ENCODE assay signal across 15 mouse cellular contexts in genomic region chr5:149427277-149428060, GRCm38 (mm10). TPM values are rescaled to one million over a fixed set of nuclear protein-coding genes. Genes with fewer than 3 reads are reported as not detected.
DNase-seq lines count a peak whose midpoint lies in the region; ATAC-seq and TF ChIP-seq lines count a peak whose summit lies in the region.
"Had no signal": no experiment of that assay in that cellular context is flagged by ENCODE, and none has a peak within 500 bp of the region (broad histone marks: within the 10 kb centered on the region; RNA-seq: fewer than 3 reads in every experiment).

No protein-coding gene starts in this region.

- no peak overlapping the region for H3K4me3 ChIP-seq in forebrain, embryonic 10.5 days
- H3K4me3 ChIP-seq in forebrain, postnatal 0 days (ENCODE audit: low read depth, low read length), result no peak overlapping the region
- H3K4me3 ChIP-seq in midbrain, embryonic 11.5 days (ENCODE audit: low read depth, low read length), result no peak overlapping the region
- H3K4me3 ChIP-seq in midbrain, postnatal 0 days (ENCODE audit: low read depth, low read length), result no peak overlapping the region
- no peak overlapping the region for H3K4me3 ChIP-seq in limb, embryonic 10.5 days
- H3K4me3 ChIP-seq in cerebellum, adult 2 months (replicated peaks; ENCODE audit: insufficient read depth, low read depth, low read length), result no peak overlapping the region
- H3K4me3 ChIP-seq: erythroblast, embryonic 14.5 days; limb, embryonic 12.5 days had no signal

- H3K9ac ChIP-seq in forebrain, postnatal 0 days, result no peak overlapping the region
- no peak overlapping the region for H3K9ac ChIP-seq in midbrain, embryonic 11.5 days (ENCODE audit: low read length)
- no peak overlapping the region for H3K9ac ChIP-seq in midbrain, postnatal 0 days (replicated peaks; ENCODE audit: low read length, poor library complexity, severe bottlenecking)

- H3K4me1 ChIP-seq in forebrain, embryonic 10.5 days, result peaks cover 20% of the 10 kb centered on the region
- 0 out of 2 replicates have a peak, but pooled peaks cover 13% of the 10 kb centered on the region for H3K4me1 ChIP-seq in forebrain, postnatal 0 days (ENCODE audit: insufficient read depth)
- H3K4me1 ChIP-seq in midbrain, embryonic 11.5 days (ENCODE audit: control insufficient read depth, insufficient read depth, low read length), result peaks cover 14% of the 10 kb centered on the region
- H3K4me1 ChIP-seq in midbrain, postnatal 0 days (ENCODE audit: insufficient read depth, low read length), result peaks cover 10% of the 10 kb centered on the region; the same call in 1 of the 2 replicates
- peaks cover 22% of the 10 kb centered on the region for H3K4me1 ChIP-seq in limb, embryonic 10.5 days
- H3K4me1 ChIP-seq in cerebellum, adult 2 months (ENCODE audit: control insufficient read depth, insufficient read depth, low read length), result peaks cover 8% of the 10 kb centered on the region

- H3K4me2 ChIP-seq in forebrain, postnatal 0 days (ENCODE audit: low read depth), result no peak overlapping the region
- no peak overlapping the region for H3K4me2 ChIP-seq in midbrain, embryonic 11.5 days
- no peak overlapping the region for H3K4me2 ChIP-seq in midbrain, postnatal 0 days (ENCODE audit: low read depth, low read length, poor library complexity, severe bottlenecking)

- no peak for TF ChIP-seq CTCF in forebrain, postnatal 0 days (IDR thresholded peaks at IDR 0.05; ENCODE audit: low read depth)
- TF ChIP-seq CTCF in midbrain, postnatal 0 days (IDR thresholded peaks at IDR 0.05), result no peak
- TF ChIP-seq CTCF in cerebellum, adult 2 months (IDR thresholded peaks at IDR 0.05; ENCODE audit: borderline replicate concordance, insufficient read depth, low read depth, low read length), result no peak

- no peaks in the 10 kb centered on the region for H3K27me3 ChIP-seq in forebrain, embryonic 10.5 days (ENCODE audit: poor library complexity, severe bottlenecking)
- no peaks in the 10 kb centered on the region for H3K27me3 ChIP-seq in forebrain, postnatal 0 days (ENCODE audit: insufficient read depth, low read length)
- H3K27me3 ChIP-seq in midbrain, embryonic 11.5 days (ENCODE audit: control insufficient read depth, insufficient read depth, low read length), result no peaks in the 10 kb centered on the region
- no peaks in the 10 kb centered on the region for H3K27me3 ChIP-seq in midbrain, postnatal 0 days (ENCODE audit: insufficient read depth, low read length)
- no peaks in the 10 kb centered on the region for H3K27me3 ChIP-seq in limb, embryonic 10.5 days (ENCODE audit: low read depth, poor library complexity, severe bottlenecking)
- H3K27me3 ChIP-seq in cerebellum, adult 2 months (ENCODE audit: control insufficient read depth, insufficient read depth, low read length), result no peaks in the 10 kb centered on the region
- H3K27me3 ChIP-seq: limb, embryonic 12.5 days had no signal

- no peak for ATAC-seq in forebrain, postnatal 0 days
- no peak for ATAC-seq in midbrain, embryonic 11.5 days (ENCODE audit: low FRiP score)
- ATAC-seq in midbrain, postnatal 0 days (ENCODE audit: low FRiP score), result no peak

- 0 out of 2 replicates have a peak, but pooled peaks cover 2% of the 10 kb centered on the region for H3K36me3 ChIP-seq in forebrain, embryonic 10.5 days (replicated peaks)
- no peaks in the 10 kb centered on the region for H3K36me3 ChIP-seq in forebrain, postnatal 0 days (ENCODE audit: insufficient read depth)
- no peaks in the 10 kb centered on the region for H3K36me3 ChIP-seq in midbrain, embryonic 11.5 days (ENCODE audit: control insufficient read depth, insufficient read depth, low read length)
- no peaks in the 10 kb centered on the region for H3K36me3 ChIP-seq in midbrain, postnatal 0 days (ENCODE audit: insufficient read depth, low read length)
- H3K36me3 ChIP-seq in limb, embryonic 10.5 days, result no peaks in the 10 kb centered on the region
- H3K36me3 ChIP-seq: limb, embryonic 12.5 days had no signal

- peak overlapping the region; percentile 85 for H3K27ac ChIP-seq in forebrain, embryonic 10.5 days
- no peak overlapping the region for H3K27ac ChIP-seq in forebrain, postnatal 0 days (ENCODE audit: low read depth, low read length)
- peak overlapping the region; percentile 71; the same call in 1 of the 2 replicates for H3K27ac ChIP-seq in midbrain, embryonic 11.5 days (ENCODE audit: low read depth, low read length)
- no peak overlapping the region for H3K27ac ChIP-seq in midbrain, postnatal 0 days (ENCODE audit: low read depth, low read length)
- peak overlapping the region; percentile 90 for H3K27ac ChIP-seq in limb, embryonic 10.5 days
- no peak overlapping the region for H3K27ac ChIP-seq in cerebellum, adult 2 months (ENCODE audit: insufficient read depth, low read length)

- 92% methylated on average over 8 of the region's 8 CpGs for WGBS in forebrain, embryonic 10.5 days
- 90% methylated on average over 8 of the region's 8 CpGs for WGBS in forebrain, postnatal 0 days
- WGBS in midbrain, embryonic 11.5 days, result 92% methylated on average over 8 of the region's 8 CpGs
- WGBS in midbrain, postnatal 0 days, result 92% methylated on average over 8 of the region's 8 CpGs
- WGBS in limb, embryonic 10.5 days, result 89% methylated on average over 8 of the region's 8 CpGs
- WGBS in cerebellum, adult 2 months, result 94% methylated on average over 8 of the region's 8 CpGs

- TF ChIP-seq POLR2A in cerebellum, adult 2 months (IDR thresholded peaks at IDR 0.05; ENCODE audit: borderline replicate concordance, insufficient read depth, low read length), result no peak

- H3K9me3 ChIP-seq in forebrain, embryonic 10.5 days, result no peaks in the 10 kb centered on the region; the same call in 1 of the 2 replicates
- no peaks in the 10 kb centered on the region for H3K9me3 ChIP-seq in forebrain, postnatal 0 days (ENCODE audit: low read length)
- H3K9me3 ChIP-seq in midbrain, embryonic 11.5 days (ENCODE audit: control insufficient read depth, low read length), result no peaks in the 10 kb centered on the region
- H3K9me3 ChIP-seq in midbrain, postnatal 0 days (ENCODE audit: low read length), result no peaks in the 10 kb centered on the region
- H3K9me3 ChIP-seq in limb, embryonic 10.5 days (replicated peaks), result no peaks in the 10 kb centered on the region
- H3K9me3 ChIP-seq: limb, embryonic 12.5 days had no signal

- DNase-seq in forebrain, embryonic 10.5 days (ENCODE audit: extremely low spot score, low spot score), result no peak
- no peak for DNase-seq in forebrain, postnatal 0 days
- no peak for DNase-seq in midbrain, embryonic 11.5 days (ENCODE audit: low spot score, missing footprints)
- DNase-seq in midbrain, postnatal 0 days (ENCODE audit: low spot score), result no peak
- DNase-seq in limb, embryonic 10.5 days (ENCODE audit: low spot score), result no peak
- peak; percentile 60 for DNase-seq in thymus, postnatal 25 days
- DNase-seq in cerebellum, adult 2 months, result no peak
- no peak for DNase-seq in cerebellum, postnatal 10 days
- DNase-seq: gastrocnemius, postnatal 25 days; heart, postnatal 36 days; kidney, adult 2 months; lung, postnatal 10 days had no signal

RNA-seq across cellular contexts. Expression of gene Tex26, which starts 12.0 kb away (rescaled TPM):
- 1.5 and 2.2 TPM in 2 replicates for polyA plus RNA-seq in forebrain, embryonic 10.5 days (2016; fragmentation: Nextera tagmentation; extraction: Ambion mirVana)
- 0.14 and 2.8 TPM in 2 replicates for total RNA-seq in forebrain, postnatal 0 days (2014; rRNA removed)
- polyA plus RNA-seq in forebrain, postnatal 0 days (2015; fragmentation: Nextera tagmentation; extraction: Ambion mirVana), result 1.5 and 1.8 TPM in 2 replicates
- 1.2 and 1.5 TPM in 2 replicates for polyA plus RNA-seq in midbrain, embryonic 11.5 days (2014; fragmentation: Nextera tagmentation; extraction: Ambion mirVana)
- total RNA-seq in midbrain, postnatal 0 days (2014; rRNA removed), result 0.76 and 1.9 TPM in 2 replicates
- 1.3 and 1.4 TPM in 2 replicates for polyA plus RNA-seq in midbrain, postnatal 0 days (2015; fragmentation: Nextera tagmentation; extraction: Ambion mirVana)
- 0.15 and 0.30 TPM in 2 replicates for polyA plus RNA-seq in limb, embryonic 10.5 days (2016; fragmentation: Nextera tagmentation; extraction: Ambion mirVana)
- 0.30 and 0.34 TPM in 2 replicates for polyA plus RNA-seq in cerebellum, adult 2 months (2012; rRNA removed)
- total RNA-seq: gastrocnemius, postnatal 25 days; heart, postnatal 36 days had no signal
- polyA plus RNA-seq: erythroblast, embryonic 14.5 days; kidney, adult 2 months; small intestine, adult 2 months had no signal

RNA-seq across cellular contexts. Expression of gene Medag, which starts 15.9 kb away (rescaled TPM):
- polyA plus RNA-seq in forebrain, embryonic 10.5 days (2016; fragmentation: Nextera tagmentation; extraction: Ambion mirVana), result 0.47 and 0.60 TPM in 2 replicates
- 1.7 and 2.1 TPM in 2 replicates for total RNA-seq in forebrain, postnatal 0 days (2014; rRNA removed)
- polyA plus RNA-seq in forebrain, postnatal 0 days (2015; fragmentation: Nextera tagmentation; extraction: Ambion mirVana), result 1.1 and 1.8 TPM in 2 replicates
- 0.51 and 0.66 TPM in 2 replicates for polyA plus RNA-seq in midbrain, embryonic 11.5 days (2014; fragmentation: Nextera tagmentation; extraction: Ambion mirVana)
- 2.6 and 3.4 TPM in 2 replicates for total RNA-seq in midbrain, postnatal 0 days (2014; rRNA removed)
- 1.3 and 2.1 TPM in 2 replicates for polyA plus RNA-seq in midbrain, postnatal 0 days (2015; fragmentation: Nextera tagmentation; extraction: Ambion mirVana)
- polyA plus RNA-seq in limb, embryonic 10.5 days (2016; fragmentation: Nextera tagmentation; extraction: Ambion mirVana), result 0.26 and 0.33 TPM in 2 replicates
- 14.2 and 14.7 TPM in 2 replicates for polyA plus RNA-seq in cerebellum, adult 2 months (2012; rRNA removed)
- polyA plus RNA-seq: erythroblast, embryonic 14.5 days had no signal

Comparison
In these comparisons a context has a peak if more than half of its experiments do, and no peak if none do; other contexts are left out.
1. H3K27ac ChIP-seq: peak in forebrain, embryonic 10.5 days (single experiment), midbrain, embryonic 11.5 days (single experiment) and limb, embryonic 10.5 days (single experiment); none in forebrain, postnatal 0 days (single experiment), midbrain, postnatal 0 days (single experiment) and cerebellum, adult 2 months (single experiment).